Mouse (Mus musculus): ENCODE measurements around the gene Fkbp7. TPM values are rescaled to one million over a fixed set of nuclear protein-coding genes. Genes with fewer than 3 reads are reported as not detected.

The Fkbp7 gene
- polyA plus RNA-seq, 1 experiment from 2014 or later = 19.9 TPM

DNA sequence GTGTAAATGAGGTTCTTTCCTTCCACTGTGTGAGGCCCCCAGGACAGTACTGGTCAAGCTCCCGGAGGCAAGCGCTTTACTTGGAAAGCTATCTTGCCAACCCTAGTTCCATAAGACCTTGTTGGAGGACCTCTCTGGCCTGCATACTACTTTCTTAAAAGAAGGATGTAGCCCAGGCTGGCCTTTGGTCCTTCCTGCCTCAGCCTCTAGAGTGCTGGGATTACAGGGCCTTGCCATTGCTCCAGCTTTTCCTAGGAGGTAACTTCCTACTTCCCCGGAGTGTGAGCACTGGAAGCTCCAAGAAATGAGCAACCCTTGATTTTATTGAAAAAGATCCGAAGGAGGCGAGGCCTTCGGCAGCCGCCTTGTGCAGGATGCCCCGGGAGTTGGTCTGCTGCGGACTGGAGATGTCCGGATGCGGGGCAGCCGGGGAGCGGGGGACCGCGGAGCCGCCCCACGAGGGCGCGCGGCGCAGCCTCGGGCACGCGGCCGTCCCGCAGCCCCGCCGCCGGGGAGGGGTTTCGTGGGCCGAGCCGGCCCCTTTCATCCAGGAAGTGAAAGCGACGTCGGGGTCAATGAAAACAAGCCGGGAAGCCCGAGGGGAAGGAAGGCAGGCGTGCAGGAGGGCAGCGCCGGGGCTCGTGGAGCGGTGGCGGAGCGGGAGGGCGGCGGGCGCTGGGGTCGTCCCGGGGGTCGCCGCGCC lies 2.0 kb upstream of the Fkbp7 start, which contains the start of gene Plekha3:
Plekha3 (plus strand) TSS at position 557 of the 703 bp plus-strand sequence.
- Histone ChIP-seq H3K9ac (ENCODE audit: low read length) (peak within 1 kb of the TSS; percentile 87), H3K36me3 (ENCODE audit: control insufficient read depth, insufficient read depth, low read length) (no peaks in the 10 kb centered on the region), H3K27me3 (ENCODE audit: control insufficient read depth, insufficient read depth, low read length) (no peaks in the 10 kb centered on the region), H3K9me3 (ENCODE audit: control insufficient read depth, low read length) (no peaks in the 10 kb centered on the region), H3K4me3 (ENCODE audit: low read depth, low read length) (peak within 1 kb of the TSS; percentile 81), H3K4me2 (ENCODE audit: low read depth) (peak within 1 kb of the TSS; percentile 46), H3K4me1 (ENCODE audit: control insufficient read depth, insufficient read depth, low read length) (peaks cover 10% of the 10 kb centered on the region), H3K27ac (ENCODE audit: low read depth, low read length) (peak within 1 kb of the TSS; percentile 72)
- ATAC-seq (ENCODE audit: insufficient read depth, low FRiP score, low TSS enrichment) = peak; percentile 52
- 7% methylated on average over 31 of the region's 52 CpGs for WGBS
- DNase-seq (ENCODE audit: low spot score) = peak; percentile 83

DNA sequence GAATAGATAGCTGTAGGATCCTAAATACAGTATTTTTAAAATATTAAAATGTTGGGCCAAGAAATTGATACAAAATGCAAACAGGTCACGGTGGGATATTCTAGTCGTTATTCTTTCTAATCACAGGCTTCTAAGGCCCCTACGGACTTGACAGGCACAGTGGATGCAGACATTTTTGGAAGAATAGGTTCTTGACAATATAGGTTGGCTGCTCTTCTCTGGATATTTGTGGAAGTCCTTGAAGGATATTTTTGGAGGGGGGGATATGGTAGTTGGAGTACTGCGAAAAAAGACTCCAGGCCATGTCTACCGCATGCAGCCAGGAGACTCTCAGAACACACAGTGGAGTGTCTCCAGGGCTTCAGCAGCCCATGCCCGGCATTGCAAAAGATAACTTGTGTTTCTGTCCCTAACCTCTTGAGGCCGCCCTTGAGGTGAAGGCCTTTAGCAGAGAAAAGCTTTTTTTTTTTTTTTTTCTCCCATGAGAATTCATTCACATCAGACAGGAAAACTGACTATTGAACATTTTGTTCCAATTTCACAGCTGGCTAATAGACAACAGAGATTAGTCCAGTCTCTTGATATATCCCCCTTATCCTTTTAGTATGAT lies 661 bp upstream of the Fkbp7 start:
- Histone ChIP-seq H3K4me2 (ENCODE audit: low read depth) (peak overlapping the region; percentile 47; the same call in 1 of the 2 replicates), H3K9me3 (ENCODE audit: control insufficient read depth, low read length) (no peaks in the 10 kb centered on the region), H3K27ac (ENCODE audit: low read depth, low read length) (no peak overlapping the region), H3K27me3 (ENCODE audit: control insufficient read depth, insufficient read depth, low read length) (no peaks in the 10 kb centered on the region), H3K4me1 (ENCODE audit: control insufficient read depth, insufficient read depth, low read length) (peaks cover 10% of the 10 kb centered on the region), H3K36me3 (ENCODE audit: control insufficient read depth, insufficient read depth, low read length) (no peaks in the 10 kb centered on the region), H3K9ac (ENCODE audit: low read length) (no peak overlapping the region), H3K4me3 (ENCODE audit: low read depth, low read length) (peak overlapping the region; percentile 34; the same call in 1 of the 2 replicates)
- ATAC-seq (ENCODE audit: insufficient read depth, low FRiP score, low TSS enrichment) (no peak), DNase-seq (ENCODE audit: low spot score) (peak; percentile 53)
- WGBS = 36% methylated on average over 7 of the region's 7 CpGs

DNA sequence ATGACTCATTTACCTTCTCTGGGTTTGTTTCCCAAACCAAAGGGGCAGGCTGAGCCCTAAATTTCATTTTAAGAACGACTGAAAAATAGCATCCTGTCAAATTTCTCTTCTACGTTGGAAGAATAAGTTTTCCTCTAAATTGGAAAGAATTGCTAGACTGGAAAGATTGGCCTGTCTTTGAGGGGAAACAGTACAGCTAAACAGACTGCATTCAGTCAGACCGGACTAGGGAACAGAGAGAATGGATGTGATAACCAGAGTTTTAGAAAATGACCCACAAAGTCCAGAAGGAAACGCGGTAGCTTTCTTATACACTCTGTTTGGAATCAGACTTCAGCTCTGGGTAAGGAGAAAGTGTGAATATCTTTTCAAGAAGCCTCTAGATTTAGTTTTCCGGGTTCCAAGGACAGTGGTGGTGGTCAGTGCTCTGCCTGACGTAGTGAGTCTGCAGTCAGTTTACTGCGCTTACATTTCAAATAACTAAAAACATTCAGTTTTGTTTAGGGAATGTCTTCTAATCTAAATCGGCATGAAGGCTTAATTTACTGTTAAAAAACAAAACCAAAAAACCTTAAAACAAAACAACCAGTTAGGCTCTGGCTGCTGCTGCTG lies 676 bp downstream of the Fkbp7 start:
- peak overlapping the region; percentile 47; the same call in 1 of the 2 replicates for H3K27ac ChIP-seq (ENCODE audit: low read depth, low read length)
- DNase-seq (ENCODE audit: low spot score) = no peak
- H3K4me1 ChIP-seq (ENCODE audit: control insufficient read depth, insufficient read depth, low read length) = peaks cover 10% of the 10 kb centered on the region
- no peaks in the 10 kb centered on the region for H3K36me3 ChIP-seq (ENCODE audit: control insufficient read depth, insufficient read depth, low read length)
- no peak for ATAC-seq (ENCODE audit: insufficient read depth, low FRiP score, low TSS enrichment)
- peak overlapping the region; percentile 34 for H3K4me3 ChIP-seq (ENCODE audit: low read depth, low read length)
- H3K9me3 ChIP-seq (ENCODE audit: control insufficient read depth, low read length) = no peaks in the 10 kb centered on the region
- H3K9ac ChIP-seq (ENCODE audit: low read length) = peak overlapping the region; percentile 59
- peak overlapping the region; percentile 47 for H3K4me2 ChIP-seq (ENCODE audit: low read depth)
- 43% methylated on average over 9 of the region's 9 CpGs for WGBS
- H3K27me3 ChIP-seq (ENCODE audit: control insufficient read depth, insufficient read depth, low read length) = no peaks in the 10 kb centered on the region

DNA sequence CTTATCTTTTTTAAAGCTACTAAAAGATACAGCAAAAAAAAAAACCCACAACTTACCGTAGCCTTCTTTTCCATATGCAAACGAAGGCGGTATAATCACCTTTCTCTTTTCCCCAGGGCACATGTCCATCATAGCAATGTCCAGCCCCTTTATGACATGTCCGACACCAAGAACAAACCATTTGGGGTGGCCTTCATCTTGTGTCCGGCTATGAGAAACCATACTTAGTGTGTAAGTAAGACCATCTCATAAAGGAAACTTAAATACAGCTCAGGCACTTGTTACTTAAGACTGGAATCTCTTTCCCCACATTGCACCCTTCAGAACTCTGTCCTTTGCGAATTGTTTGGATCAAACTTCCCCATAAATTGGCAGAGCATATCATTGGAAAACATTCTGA lies 1.3 kb downstream of the Fkbp7 start:
- Histone ChIP-seq H3K36me3 (ENCODE audit: control insufficient read depth, insufficient read depth, low read length) (no peaks in the 10 kb centered on the region), H3K4me3 (ENCODE audit: low read depth, low read length) (peak overlapping the region; percentile 34; the same call in 1 of the 2 replicates), H3K9ac (ENCODE audit: low read length) (peak overlapping the region; percentile 59; the same call in 1 of the 2 replicates), H3K27me3 (ENCODE audit: control insufficient read depth, insufficient read depth, low read length) (no peaks in the 10 kb centered on the region), H3K4me2 (ENCODE audit: low read depth) (peak overlapping the region; percentile 47), H3K4me1 (ENCODE audit: control insufficient read depth, insufficient read depth, low read length) (peaks cover 8% of the 10 kb centered on the region), H3K27ac (ENCODE audit: low read depth, low read length) (no peak overlapping the region), H3K9me3 (ENCODE audit: control insufficient read depth, low read length) (no peaks in the 10 kb centered on the region)
- ATAC-seq (ENCODE audit: insufficient read depth, low FRiP score, low TSS enrichment) (no peak), DNase-seq (ENCODE audit: low spot score) (no peak)
- 90% methylated on average over 6 of the region's 6 CpGs for WGBS

DNA sequence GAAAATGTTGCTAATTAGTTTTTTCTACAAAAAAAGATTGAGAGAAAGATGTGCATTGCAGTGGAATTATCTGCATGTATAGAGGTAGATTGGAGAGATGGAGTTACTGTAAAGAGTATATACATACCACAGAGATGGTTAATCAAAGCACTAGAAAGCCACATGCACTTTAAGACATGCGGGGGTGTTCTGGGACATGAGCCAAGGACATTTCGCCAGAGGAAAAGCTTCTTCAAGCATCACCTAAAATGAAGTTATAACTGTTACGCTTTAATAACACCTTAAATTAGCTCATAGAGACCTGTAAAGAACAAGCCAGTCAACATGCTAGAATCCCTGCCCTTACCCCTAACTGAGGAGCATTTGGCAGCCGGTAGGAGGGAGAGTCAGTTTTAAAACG lies 5.7 kb downstream of the Fkbp7 start:
- ATAC-seq (ENCODE audit: insufficient read depth, low FRiP score, low TSS enrichment) = no peak
- no peaks in the 10 kb centered on the region for H3K27me3 ChIP-seq (ENCODE audit: control insufficient read depth, insufficient read depth, low read length)
- no peaks in the 10 kb centered on the region for H3K4me1 ChIP-seq (ENCODE audit: control insufficient read depth, insufficient read depth, low read length)
- H3K36me3 ChIP-seq (ENCODE audit: control insufficient read depth, insufficient read depth, low read length) = no peaks in the 10 kb centered on the region
- H3K9me3 ChIP-seq (ENCODE audit: control insufficient read depth, low read length) = no peaks in the 10 kb centered on the region
- no peak overlapping the region for H3K4me3 ChIP-seq (ENCODE audit: low read depth, low read length)
- H3K4me2 ChIP-seq (ENCODE audit: low read depth) = no peak overlapping the region
- no peak overlapping the region for H3K27ac ChIP-seq (ENCODE audit: low read depth, low read length)
- 90% methylated on average over 5 of the region's 5 CpGs for WGBS
- DNase-seq (ENCODE audit: low spot score) = no peak
- no peak overlapping the region for H3K9ac ChIP-seq (ENCODE audit: low read length)

DNA sequence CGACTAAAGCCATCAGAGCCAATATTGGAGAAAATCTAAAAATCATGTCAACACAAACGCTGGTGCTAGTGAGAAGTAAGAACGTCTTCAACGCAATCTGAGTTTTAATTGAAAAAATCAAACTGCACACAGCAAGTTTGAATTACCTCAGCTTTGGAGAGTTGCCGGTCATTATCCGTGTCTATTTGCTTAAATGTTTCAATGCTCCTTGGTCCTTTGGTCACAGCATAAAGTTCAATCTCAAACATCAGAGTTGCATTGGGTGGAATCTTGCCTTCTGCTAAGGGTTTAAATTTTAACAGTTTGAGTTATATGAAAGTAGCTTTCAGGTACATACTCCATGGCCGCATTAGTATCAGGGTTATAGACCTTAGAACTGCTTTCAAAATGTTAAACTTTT lies 7.4 kb downstream of the Fkbp7 start:
- no peak for ATAC-seq (ENCODE audit: insufficient read depth, low FRiP score, low TSS enrichment)
- WGBS = 96% methylated on average over 7 of the region's 7 CpGs
- H3K36me3 ChIP-seq (ENCODE audit: control insufficient read depth, insufficient read depth, low read length) = no peaks in the 10 kb centered on the region

DNA sequence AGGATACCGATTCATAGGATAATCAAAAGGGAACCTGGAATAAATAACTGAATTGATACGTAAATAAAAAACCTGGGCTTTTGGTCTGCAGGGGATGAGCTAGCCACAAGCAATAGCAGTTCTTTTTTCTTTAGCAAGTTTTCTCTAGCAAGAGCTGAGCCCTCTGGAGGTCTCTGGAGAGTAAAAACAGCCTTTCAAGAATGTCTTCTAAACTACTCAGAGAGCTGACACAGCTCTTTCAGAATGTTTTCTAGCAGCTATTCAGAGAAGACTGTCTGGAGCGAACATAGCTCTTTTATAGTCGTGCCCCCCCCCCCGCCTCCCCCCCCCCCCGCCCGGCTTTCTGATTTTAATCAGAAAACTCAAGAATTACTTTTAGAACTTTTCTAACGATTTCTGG lies 13.5 kb downstream of the Fkbp7 start:
- Histone ChIP-seq H3K4me3 (ENCODE audit: low read depth, low read length) (no peak overlapping the region), H3K4me2 (ENCODE audit: low read depth) (no peak overlapping the region), H3K27ac (ENCODE audit: low read depth, low read length) (no peak overlapping the region), H3K9ac (ENCODE audit: low read length) (no peak overlapping the region), H3K4me1 (ENCODE audit: control insufficient read depth, insufficient read depth, low read length) (no peaks in the 10 kb centered on the region), H3K27me3 (ENCODE audit: control insufficient read depth, insufficient read depth, low read length) (no peaks in the 10 kb centered on the region), H3K9me3 (ENCODE audit: control insufficient read depth, low read length) (no peaks in the 10 kb centered on the region), H3K36me3 (ENCODE audit: control insufficient read depth, insufficient read depth, low read length) (no peaks in the 10 kb centered on the region)
- WGBS = 62% methylated on average over 6 of the region's 8 CpGs
- no peak for DNase-seq (ENCODE audit: low spot score)
- no peak for ATAC-seq (ENCODE audit: insufficient read depth, low FRiP score, low TSS enrichment)

More for the DNA sequence above, 7.4 kb downstream of the Fkbp7 start:
- no peak for DNase-seq (ENCODE audit: low spot score)
- Histone ChIP-seq H3K4me3 (ENCODE audit: low read depth, low read length) (no peak overlapping the region), H3K9ac (ENCODE audit: low read length) (no peak overlapping the region), H3K27me3 (ENCODE audit: control insufficient read depth, insufficient read depth, low read length) (no peaks in the 10 kb centered on the region), H3K9me3 (ENCODE audit: control insufficient read depth, low read length) (no peaks in the 10 kb centered on the region), H3K4me2 (ENCODE audit: low read depth) (no peak overlapping the region), H3K27ac (ENCODE audit: low read depth, low read length) (no peak overlapping the region), H3K4me1 (ENCODE audit: control insufficient read depth, insufficient read depth, low read length) (no peaks in the 10 kb centered on the region)

DNA sequence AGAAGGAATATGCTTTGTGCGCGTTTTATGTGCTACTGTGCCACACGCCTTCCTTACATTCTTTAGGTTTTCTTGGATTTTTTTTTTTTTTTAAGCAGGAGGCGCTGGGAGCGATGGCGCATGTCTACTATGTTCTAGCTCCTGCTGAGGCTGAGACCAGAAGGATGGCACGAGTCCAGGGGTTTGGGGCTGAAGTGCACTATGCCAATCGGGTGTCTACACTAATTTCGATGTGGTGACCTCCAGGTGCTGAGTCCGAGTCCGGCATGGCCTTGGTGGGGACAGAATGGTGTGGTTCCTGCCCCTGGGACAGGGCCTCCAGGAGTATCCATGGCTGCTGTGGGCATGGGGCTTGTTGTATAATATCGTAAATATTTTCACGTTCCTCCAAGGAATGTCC lies 14.4 kb downstream of the Fkbp7 start:
- H3K27me3 ChIP-seq (ENCODE audit: control insufficient read depth, insufficient read depth, low read length) = no peaks in the 10 kb centered on the region
- no peaks in the 10 kb centered on the region for H3K9me3 ChIP-seq (ENCODE audit: control insufficient read depth, low read length)
- no peak for ATAC-seq (ENCODE audit: insufficient read depth, low FRiP score, low TSS enrichment)
- H3K36me3 ChIP-seq (ENCODE audit: control insufficient read depth, insufficient read depth, low read length) = no peaks in the 10 kb centered on the region
- 81% methylated on average over 13 of the region's 13 CpGs for WGBS
- H3K9ac ChIP-seq (ENCODE audit: low read length) = no peak overlapping the region
- no peak for DNase-seq (ENCODE audit: low spot score)
- H3K4me2 ChIP-seq (ENCODE audit: low read depth) = no peak overlapping the region
- H3K4me3 ChIP-seq (ENCODE audit: low read depth, low read length) = no peak overlapping the region
- no peak overlapping the region for H3K27ac ChIP-seq (ENCODE audit: low read depth, low read length)
- H3K4me1 ChIP-seq (ENCODE audit: control insufficient read depth, insufficient read depth, low read length) = no peaks in the 10 kb centered on the region
